Mouse (Mus musculus) hindbrain, embryonic 14.5 days (tissue): ENCODE measurements around the gene Kdm5b. TPM values are rescaled to one million over a fixed set of nuclear protein-coding genes. Genes with fewer than 3 reads are reported as not detected.

ENCODE experiments used
- ATAC-seq: fragments of 200-750 bp; cut with Nextera tagmentation; 2 replicates; pipeline ENCODE4 v1.8.0; 2017; ENCODE audit warnings: moderate number of reproducible peaks, mild to moderate bottlenecking, moderate TSS enrichment, moderate library complexity; ENCODE audit not compliant: low FRiP score
- DNase-seq: peaks from one replicate; pipeline ENCODE4 v3.0.0-alpha.2; 2015; ENCODE audit warnings: low spot score
- H3K27ac ChIP-seq: fragments of 300-500 bp; sonication (generic); 2 replicates; pipeline ENCODE4 v1.5.1; 2014; ENCODE audit warnings: mild to moderate bottlenecking, moderate library complexity
- H3K27me3 ChIP-seq: fragments of 300-500 bp; sonication (generic); 2 replicates; pipeline ENCODE4 v1.6.1; 2014; ENCODE audit warnings: mild to moderate bottlenecking, low read length, mixed read lengths; ENCODE audit not compliant: control insufficient read depth, insufficient read depth
- H3K36me3 ChIP-seq: fragments of 300-500 bp; sonication (generic); replicated peaks from 2 replicates; pipeline ENCODE4 v1.6.1; 2014; ENCODE audit not compliant: control insufficient read depth, insufficient read depth
- H3K4me1 ChIP-seq: fragments of 300-500 bp; sonication (generic); replicated peaks from 2 replicates; pipeline ENCODE4 v1.6.1; 2014; ENCODE audit warnings: antibody characterized with exemption, low read length, mixed read lengths; ENCODE audit not compliant: control insufficient read depth, insufficient read depth
- H3K4me2 ChIP-seq: fragments of 300-500 bp; sonication (generic); replicated peaks from 2 replicates; pipeline ENCODE4 v1.6.1; 2014; ENCODE audit warnings: mild to moderate bottlenecking, moderate library complexity
- H3K4me3 ChIP-seq: fragments of 300-500 bp; sonication (generic); replicated peaks from 2 replicates; pipeline ENCODE4 v1.5.1; 2014; ENCODE audit warnings: mild to moderate bottlenecking, low read length
- H3K9ac ChIP-seq: fragments of 300-500 bp; sonication (generic); 2 replicates; pipeline ENCODE4 v1.6.1; 2014
- H3K9me3 ChIP-seq: fragments of 300-500 bp; sonication (generic); 2 replicates; pipeline ENCODE4 v1.6.1; 2016; ENCODE audit warnings: low read length; ENCODE audit not compliant: control insufficient read depth
- WGBS: fragments of 180-500 bp; shearing (Covaris S2); extraction: QIAGEN DNeasy Blood & Tissue Kit; methylation state at CpG from one replicate; pipeline ENCODE4 v1.1.7; 2014; 5-methylcytosine and 5-hydroxymethylcytosine counted together
- polyA plus RNA-seq: library from polyadenylated mRNA; unstranded; fragments of >200 nt; fragmentation: Nextera tagmentation; extraction: Ambion mirVana; gene quantifications from 2 replicates; pipeline ENCODE4 v1.2.1, GENCODE M21; 2014

The Kdm5b gene
- polyA plus RNA-seq, 1 experiment from 2014 or later: 83.0 TPM

DNA sequence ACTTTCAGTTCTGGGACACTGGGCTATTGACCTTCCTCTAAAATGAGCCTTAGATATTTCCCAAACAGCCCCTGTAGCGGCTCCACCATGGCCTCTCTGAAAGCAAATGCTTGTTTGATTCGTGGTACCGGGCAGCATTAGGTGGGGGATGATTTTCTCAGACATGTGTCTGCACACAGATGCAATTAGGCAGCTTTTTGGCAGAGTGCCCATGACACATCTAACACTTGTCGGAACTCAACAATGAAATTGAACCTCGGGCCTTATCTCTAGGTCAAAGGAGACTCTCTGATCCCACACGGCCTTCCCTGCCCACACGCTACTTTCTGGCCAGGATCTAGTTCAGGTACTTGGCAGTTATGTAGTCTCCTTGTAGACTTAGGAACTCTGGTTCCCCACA is 98.9 kb downstream of the Kdm5b start:
- H3K4me3 ChIP-seq: no peak overlapping the region
- no peak overlapping the region for H3K9ac ChIP-seq
- 60% methylated on average over 7 of the region's 7 CpGs for WGBS
- no peak overlapping the region for H3K4me2 ChIP-seq
- DNase-seq (no peak), ATAC-seq (no peak)
- no peaks in the 10 kb centered on the region for H3K9me3 ChIP-seq
- no peaks in the 10 kb centered on the region for H3K36me3 ChIP-seq
- no peak overlapping the region for H3K27ac ChIP-seq
- H3K4me1 ChIP-seq: 0 out of 2 replicates have a peak, but pooled peaks cover under 1% of the 10 kb centered on the region
- no peaks in the 10 kb centered on the region for H3K27me3 ChIP-seq

DNA sequence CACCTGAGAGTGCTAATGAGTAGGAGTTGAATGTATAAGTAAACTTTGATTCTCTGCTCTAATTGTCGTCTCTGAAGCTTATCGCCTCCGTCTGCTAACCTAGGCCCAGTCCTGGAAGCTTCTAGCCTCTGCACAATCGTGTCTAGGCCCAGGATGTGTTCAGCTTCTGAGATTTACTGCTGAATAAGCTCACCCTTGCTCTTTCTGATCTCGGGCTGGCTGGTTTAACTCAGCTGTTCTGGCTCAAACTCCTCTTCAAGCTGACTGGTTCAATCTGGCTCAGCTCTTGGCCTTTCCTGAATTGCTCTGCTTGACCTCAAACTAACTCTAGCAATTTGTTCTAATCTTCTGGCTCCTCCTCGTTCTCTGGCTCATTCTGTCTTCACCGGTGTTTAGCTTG is 100.2 kb downstream of the Kdm5b start:
- no peaks in the 10 kb centered on the region for H3K27me3 ChIP-seq
- H3K36me3 ChIP-seq: no peaks in the 10 kb centered on the region
- H3K4me2 ChIP-seq: no peak overlapping the region
- WGBS: 74% methylated on average over 7 of the region's 7 CpGs
- ATAC-seq: no peak
- no peaks in the 10 kb centered on the region for H3K9me3 ChIP-seq
- H3K4me1 ChIP-seq: no peaks in the 10 kb centered on the region
- no peak overlapping the region for H3K4me3 ChIP-seq
- no peak overlapping the region for H3K27ac ChIP-seq
- no peak overlapping the region for H3K9ac ChIP-seq
- DNase-seq: no peak

DNA sequence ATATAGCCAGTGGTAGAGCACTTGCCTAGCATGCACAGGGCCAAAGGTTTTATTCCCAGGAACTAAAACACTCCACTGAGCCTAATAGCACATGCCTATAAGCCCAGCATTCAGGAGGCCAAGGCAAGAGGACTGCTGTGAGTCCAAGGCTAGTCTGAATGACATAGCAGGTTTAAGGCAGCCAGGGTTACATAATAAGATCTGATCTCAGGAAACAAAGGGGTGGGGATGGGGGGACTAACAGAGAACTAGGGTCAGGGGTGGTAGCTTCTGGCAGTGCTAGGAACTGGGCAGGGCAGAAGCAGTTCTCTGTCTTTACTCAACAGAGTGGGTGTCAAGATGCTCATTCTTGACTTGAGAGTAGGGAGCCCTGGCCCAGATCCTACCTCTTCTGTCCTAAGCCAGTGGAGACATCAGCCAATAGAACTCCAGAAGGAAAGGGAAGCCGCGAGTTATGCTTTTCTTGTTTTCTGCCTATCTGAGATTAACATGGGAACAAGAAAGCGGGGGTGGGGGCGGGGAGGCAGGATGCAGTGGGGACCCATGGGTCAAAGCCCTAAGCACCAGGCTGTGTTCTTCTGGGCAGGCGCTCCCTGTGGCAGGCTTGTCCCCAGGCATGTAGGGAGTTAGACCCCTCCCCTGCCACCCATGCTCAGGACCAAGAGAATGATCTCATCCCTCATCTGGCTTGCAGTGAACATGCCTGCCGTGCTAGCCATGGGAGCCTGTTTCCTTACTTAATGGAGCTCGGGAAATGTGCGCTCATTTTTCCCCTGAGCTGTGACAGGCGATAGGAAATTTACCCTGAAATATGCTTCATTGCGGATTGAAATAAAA is 111.5 kb downstream of the Kdm5b start:
- peak; percentile 48; the same call in 1 of the 2 replicates for ATAC-seq
- 62% methylated on average over 10 of the region's 10 CpGs for WGBS
- no peaks in the 10 kb centered on the region for H3K9me3 ChIP-seq
- peaks cover 12% of the 10 kb centered on the region for H3K4me1 ChIP-seq
- no peak overlapping the region for H3K4me2 ChIP-seq
- no peaks in the 10 kb centered on the region for H3K27me3 ChIP-seq
- no peaks in the 10 kb centered on the region for H3K36me3 ChIP-seq
- no peak for DNase-seq
- no peak overlapping the region for H3K4me3 ChIP-seq
- H3K9ac ChIP-seq: no peak overlapping the region
- H3K27ac ChIP-seq: peak overlapping the region; percentile 17

DNA sequence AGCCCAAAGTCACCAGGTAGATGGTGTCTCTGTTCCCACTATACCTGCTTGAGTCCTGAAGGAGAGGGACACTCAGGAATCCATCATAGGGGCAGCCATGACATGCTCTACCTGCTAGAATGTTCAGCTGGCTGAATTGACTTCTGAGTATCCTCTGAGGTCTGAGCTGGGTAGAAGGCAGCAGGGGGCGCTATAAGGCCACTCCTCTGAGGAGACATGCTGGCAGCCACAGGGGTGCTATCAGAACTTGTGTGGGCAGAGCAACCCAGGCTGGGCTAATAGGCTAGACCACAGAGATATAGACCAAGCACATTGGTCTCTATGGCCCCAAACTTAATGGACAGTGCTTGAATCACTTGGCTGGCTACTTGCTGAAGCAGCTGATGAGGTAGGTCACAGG is 114.3 kb downstream of the Kdm5b start:
- H3K4me3 ChIP-seq: no peak overlapping the region
- no peak for DNase-seq
- H3K4me2 ChIP-seq: no peak overlapping the region
- ATAC-seq: no peak
- WGBS: 11% methylated on average over 1 of the region's 1 CpGs
- H3K27me3 ChIP-seq: no peaks in the 10 kb centered on the region
- H3K9me3 ChIP-seq: no peaks in the 10 kb centered on the region
- peaks cover 14% of the 10 kb centered on the region for H3K4me1 ChIP-seq
- H3K36me3 ChIP-seq: no peaks in the 10 kb centered on the region
- no peak overlapping the region for H3K9ac ChIP-seq
- no peak overlapping the region for H3K27ac ChIP-seq

DNA sequence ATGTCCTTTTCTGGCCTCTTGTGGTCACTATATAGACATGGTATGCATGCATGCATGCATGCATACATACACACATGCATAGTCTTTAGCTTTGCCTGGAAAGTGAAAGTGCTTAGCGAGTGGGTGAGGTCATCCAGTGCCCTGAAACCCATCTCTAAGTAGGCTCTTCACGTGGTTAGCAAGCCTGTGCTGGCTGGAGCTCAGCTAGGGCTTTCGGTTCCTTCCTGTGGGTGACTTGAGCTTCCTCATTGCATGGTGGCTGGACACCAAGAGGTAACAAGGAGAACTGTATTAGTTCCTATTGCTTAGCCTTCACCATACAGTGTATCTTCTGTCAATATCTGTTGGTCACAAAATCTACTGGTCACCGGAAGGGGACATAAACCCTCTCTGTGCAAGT is 119.5 kb downstream of the Kdm5b start:
- DNase-seq: no peak
- H3K9ac ChIP-seq: no peak overlapping the region
- no peak for ATAC-seq
- 78% methylated on average over 4 of the region's 4 CpGs for WGBS
- no peaks in the 10 kb centered on the region for H3K9me3 ChIP-seq
- no peaks in the 10 kb centered on the region for H3K36me3 ChIP-seq
- no peaks in the 10 kb centered on the region for H3K27me3 ChIP-seq
- peaks cover 7% of the 10 kb centered on the region for H3K4me1 ChIP-seq
- H3K4me3 ChIP-seq: no peak overlapping the region
- no peak overlapping the region for H3K4me2 ChIP-seq
- H3K27ac ChIP-seq: no peak overlapping the region

DNA sequence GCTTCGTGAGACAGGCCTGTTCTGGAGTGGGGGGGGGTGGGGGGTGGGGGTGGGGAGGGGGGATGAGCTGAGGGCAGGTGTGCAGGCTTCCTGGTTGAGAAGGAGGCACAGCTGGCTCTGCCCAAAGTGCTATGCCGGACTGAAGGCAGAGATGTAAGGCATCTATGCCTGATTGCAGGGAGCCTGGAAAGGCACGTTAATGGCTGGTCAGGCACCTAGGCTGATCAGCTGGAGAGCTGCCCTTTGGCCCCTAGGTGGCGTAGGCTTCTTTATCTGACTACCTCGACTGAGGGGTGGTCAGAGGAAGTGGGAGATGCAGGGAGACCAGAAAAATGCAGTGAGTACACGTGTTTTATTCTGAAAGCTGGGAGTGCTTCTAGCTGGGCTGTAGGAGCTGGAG is 120.6 kb downstream of the Kdm5b start:
- H3K4me3 ChIP-seq: no peak overlapping the region
- WGBS: 13% methylated on average over 6 of the region's 6 CpGs
- no peak for DNase-seq
- H3K4me2 ChIP-seq: no peak overlapping the region
- no peaks in the 10 kb centered on the region for H3K27me3 ChIP-seq
- no peak for ATAC-seq
- H3K9ac ChIP-seq: no peak overlapping the region
- no peak overlapping the region for H3K27ac ChIP-seq
- H3K4me1 ChIP-seq: peaks cover 5% of the 10 kb centered on the region
- no peaks in the 10 kb centered on the region for H3K9me3 ChIP-seq
- H3K36me3 ChIP-seq: no peaks in the 10 kb centered on the region

DNA sequence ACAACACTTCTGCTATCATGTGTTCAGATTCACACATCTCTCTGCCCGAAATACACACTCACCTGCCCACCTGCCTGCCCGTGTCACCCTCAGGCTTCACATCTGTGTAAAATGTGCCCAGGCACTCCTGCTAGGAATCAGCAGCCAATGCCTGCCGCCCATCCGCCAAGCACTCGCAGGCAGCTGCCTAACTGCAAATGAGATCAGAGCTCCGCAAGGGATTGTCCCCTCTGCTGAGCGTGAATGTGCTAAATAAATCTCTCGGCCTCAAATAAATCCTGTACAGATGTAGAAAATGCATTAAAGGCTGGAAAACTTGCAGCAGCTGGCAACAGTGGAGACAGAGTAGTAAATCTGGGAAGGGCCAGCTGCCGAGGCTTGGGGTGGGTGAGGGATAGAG is 122.5 kb downstream of the Kdm5b start:
- H3K4me3 ChIP-seq: no peak overlapping the region
- no peaks in the 10 kb centered on the region for H3K36me3 ChIP-seq
- no peak overlapping the region for H3K4me2 ChIP-seq
- no peak overlapping the region for H3K9ac ChIP-seq
- DNase-seq: peak; percentile 51
- no peaks in the 10 kb centered on the region for H3K27me3 ChIP-seq
- H3K27ac ChIP-seq: 0 out of 2 replicates have a peak overlapping the region, but pooled peaks have one; percentile 6
- no peaks in the 10 kb centered on the region; the same call in 1 of the 2 replicates for H3K4me1 ChIP-seq
- WGBS: 56% methylated on average over 9 of the region's 9 CpGs
- ATAC-seq: no peak
- H3K9me3 ChIP-seq: no peaks in the 10 kb centered on the region

Other genes with a start within 250 kb of the Kdm5b start
- gene Ppfia4, start 227.2 kb upstream of the Kdm5b start, polyA plus RNA-seq: 20.4 and 22.3 TPM in 2 replicates
- 134 and 140 TPM in 2 replicates for gene Tmem183a, start 198.2 kb upstream of the Kdm5b start, polyA plus RNA-seq
- not detected in 2 replicates for gene 4933406M09Rik, start 174.2 kb upstream of the Kdm5b start, polyA plus RNA-seq
- gene Cyb5r1, start 154.6 kb upstream of the Kdm5b start, polyA plus RNA-seq: 11.1 and 13.3 TPM in 2 replicates
- gene Adipor1, start 144.8 kb upstream of the Kdm5b start, polyA plus RNA-seq: 80.3 and 87.5 TPM in 2 replicates
- gene Klhl12, start 104.6 kb upstream of the Kdm5b start, polyA plus RNA-seq: 31.8 and 37.3 TPM in 2 replicates
- gene Rabif, start 65.5 kb upstream of the Kdm5b start, polyA plus RNA-seq: 73.9 and 82.1 TPM in 2 replicates
- gene Mgat4e, start 10.5 kb upstream of the Kdm5b start, polyA plus RNA-seq: not detected in 2 replicates
- gene Syt2, start 86.5 kb downstream of the Kdm5b start, polyA plus RNA-seq: 10.1 and 10.5 TPM in 2 replicates